Mouse (Mus musculus): Measurements from ENCODE around the gene Adat2.

GRCm38 (mm10) chr10:13593529-13593928 is 40.8 kb downstream of the Adat2 start:
- TF ChIP-seq CTCF (IDR thresholded peaks at IDR 0.05; ENCODE audit: low read depth, low read length) (no peak), POLR2A (IDR thresholded peaks at IDR 0.05; ENCODE audit: borderline replicate concordance, low read depth, low read length) (no peak)

Measured in bone marrow macrophage, adult 2 months (primary cell).